Mouse (Mus musculus) cortical plate, adult 2 months (tissue): ENCODE measurements at regions not wholly inside any gene's neighbourhood (a gene's known extent, or its start where the extent isn't known, plus 50 kb on each side); places are given as distances from the start of the nearest gene placed in this dataset.
"Not testable (repeated sequence)": the region's sequence is repeated elsewhere in the genome, so short reads cannot be mapped to it uniquely, and the experiment has no call there.

Experiments
- H3K27ac ChIP-seq: fragments of 200-500 bp; 2 replicates; pipeline ENCODE4 v1.5.1; 2012; ENCODE audit warnings: low read length, control low read depth, inconsistent platforms; ENCODE audit not compliant: insufficient read depth
- H3K4me1 ChIP-seq: fragments of 200-500 bp; 2 replicates; pipeline ENCODE4 v1.6.1; 2011; ENCODE audit warnings: low read length; ENCODE audit not compliant: control insufficient read depth, insufficient read depth
- H3K4me3 ChIP-seq: fragments of 200-500 bp; 2 replicates; pipeline ENCODE4 v1.5.1; 2011; ENCODE audit warnings: mild to moderate bottlenecking, low read length, control low read depth; ENCODE audit not compliant: insufficient read depth
- CTCF ChIP-seq: fragments of 200-500 bp; IDR thresholded peaks from 2 replicates; pipeline ENCODE4 v1.5.1; 2011; ENCODE audit warnings: mild to moderate bottlenecking, control low read depth, low read length; ENCODE audit not compliant: insufficient read depth; ENCODE audit errors: extremely low read depth
- POLR2A ChIP-seq: fragments of 200-500 bp; IDR thresholded peaks from 2 replicates; pipeline ENCODE4 v1.6.1; 2011; ENCODE audit warnings: mild to moderate bottlenecking, low read length, control low read depth; ENCODE audit not compliant: insufficient read depth; ENCODE audit errors: extremely low read depth

DNA sequence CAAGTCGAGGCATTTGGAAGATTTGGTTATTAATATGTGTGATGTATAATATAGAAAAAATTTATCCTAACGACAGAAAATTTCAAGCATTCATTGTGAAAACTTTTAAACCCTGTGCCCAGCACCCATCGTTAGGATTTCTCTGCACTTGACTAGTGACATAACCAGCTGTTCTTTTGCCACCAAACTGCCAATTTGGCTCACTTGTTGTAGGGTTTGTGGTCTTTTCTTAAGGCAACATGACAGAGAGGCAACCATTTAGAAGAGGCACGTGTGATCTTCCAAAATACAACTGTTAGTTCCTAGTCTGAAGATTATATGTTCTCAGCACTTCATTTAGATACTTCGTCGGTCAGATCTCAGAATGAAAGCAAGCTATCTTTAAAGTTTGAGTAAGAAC lies 203.8 kb downstream of the Ankrd50 start:
- H3K4me1 ChIP-seq: no peaks in the 10 kb centered on the region
- H3K4me3 ChIP-seq: no peak overlapping the region
- no peak for TF ChIP-seq POLR2A
- no peak overlapping the region for H3K27ac ChIP-seq

DNA sequence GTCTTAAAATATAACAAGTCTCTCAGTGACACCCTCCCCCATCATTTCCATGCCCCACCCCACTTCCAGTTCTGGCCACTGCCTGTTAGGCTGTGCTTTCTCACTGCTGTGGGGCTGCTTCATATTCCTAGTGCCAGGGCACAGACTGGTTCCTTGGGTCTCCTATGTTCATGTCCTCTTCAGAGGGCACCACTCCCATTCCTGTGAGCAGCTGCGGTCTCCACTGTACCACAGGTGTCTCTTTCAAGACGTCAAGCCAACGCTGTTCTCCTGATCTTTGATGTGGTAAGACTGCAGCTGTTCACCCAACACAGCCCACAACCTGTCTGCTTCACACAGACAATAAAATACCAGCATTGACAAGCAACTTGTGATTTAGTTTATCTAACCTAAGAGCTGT lies 204.5 kb downstream of the Ankrd50 start:
- H3K4me3 ChIP-seq: no peak overlapping the region
- H3K27ac ChIP-seq: no peak overlapping the region
- TF ChIP-seq CTCF (no peak), POLR2A (no peak)
- H3K4me1 ChIP-seq: no peaks in the 10 kb centered on the region

DNA sequence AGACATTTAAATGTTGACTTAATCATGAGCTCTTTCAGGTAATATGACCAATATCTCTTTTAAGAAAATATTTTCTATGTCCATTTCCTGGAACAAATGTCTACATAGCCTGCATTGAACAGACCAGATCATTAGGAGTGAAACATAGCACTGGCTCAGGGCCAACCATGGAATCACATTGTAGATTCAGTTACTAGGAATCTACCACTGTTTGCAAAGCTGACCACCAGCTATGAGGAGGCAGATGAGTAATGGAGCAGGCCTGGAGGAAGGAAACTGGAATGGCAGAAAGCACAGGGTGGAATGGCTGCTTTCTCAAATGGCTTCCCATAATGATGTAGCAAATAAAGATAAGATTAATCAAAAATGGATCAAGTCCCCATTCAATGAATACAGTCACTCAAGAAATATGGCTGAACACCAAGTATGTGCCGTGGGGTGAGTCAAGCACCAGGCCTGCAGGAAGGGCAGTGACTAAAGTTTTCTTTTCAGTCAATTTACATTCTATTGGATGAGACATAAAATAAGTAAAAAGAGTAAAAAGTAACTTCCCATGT lies 207.6 kb downstream of the Ankrd50 start:
- Histone ChIP-seq H3K4me3 (no peak overlapping the region), H3K4me1 (no peaks in the 10 kb centered on the region), H3K27ac (no peak overlapping the region)
- TF ChIP-seq CTCF: no peak
- TF ChIP-seq POLR2A: no peak

DNA sequence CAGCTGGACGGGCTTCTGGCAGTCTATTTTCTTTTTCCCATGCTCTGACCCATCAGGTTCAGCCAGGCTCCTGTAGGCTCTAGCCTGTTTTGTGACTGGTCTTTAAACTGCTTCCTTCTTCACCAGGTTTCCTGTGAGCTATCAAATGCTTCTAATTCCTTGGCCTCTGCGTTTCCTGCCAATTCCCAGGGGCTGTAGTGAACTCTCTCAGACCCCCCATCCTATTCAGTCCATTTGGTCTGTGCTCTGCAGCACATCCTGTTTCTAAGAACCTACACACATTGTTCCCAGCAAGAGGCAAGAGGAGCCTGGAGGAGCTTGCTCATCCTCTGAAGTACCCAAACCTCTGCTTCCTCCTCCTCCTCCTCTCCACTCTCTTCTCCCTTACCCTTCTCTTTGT lies 209.3 kb downstream of the Ankrd50 start:
- H3K27ac ChIP-seq: no peak overlapping the region
- TF ChIP-seq POLR2A (no peak), CTCF (no peak)
- H3K4me1 ChIP-seq: no peaks in the 10 kb centered on the region
- no peak overlapping the region for H3K4me3 ChIP-seq

DNA sequence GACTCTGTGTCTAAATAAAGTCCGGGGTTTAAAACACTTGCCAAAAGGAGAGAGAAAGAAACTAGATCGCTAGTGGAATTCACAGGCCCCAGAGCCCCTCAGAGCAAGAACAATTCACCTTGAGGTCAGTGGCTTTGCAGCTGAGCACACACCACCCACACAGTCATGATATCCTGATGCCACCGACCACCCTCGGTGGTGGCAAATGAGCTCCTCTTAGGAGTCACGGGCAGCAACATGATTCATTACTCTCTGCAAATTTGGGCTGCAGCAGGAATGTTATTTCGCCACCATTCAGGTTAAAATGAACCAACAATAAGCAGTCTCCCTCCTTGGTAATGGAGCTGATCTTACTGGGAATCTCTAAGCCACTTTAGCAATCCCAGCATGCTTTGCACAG lies 213.9 kb downstream of the Ankrd50 start:
- no peak for TF ChIP-seq POLR2A
- no peak for TF ChIP-seq CTCF
- Histone ChIP-seq H3K4me3 (no peak overlapping the region), H3K27ac (no peak overlapping the region), H3K4me1 (no peaks in the 10 kb centered on the region)

DNA sequence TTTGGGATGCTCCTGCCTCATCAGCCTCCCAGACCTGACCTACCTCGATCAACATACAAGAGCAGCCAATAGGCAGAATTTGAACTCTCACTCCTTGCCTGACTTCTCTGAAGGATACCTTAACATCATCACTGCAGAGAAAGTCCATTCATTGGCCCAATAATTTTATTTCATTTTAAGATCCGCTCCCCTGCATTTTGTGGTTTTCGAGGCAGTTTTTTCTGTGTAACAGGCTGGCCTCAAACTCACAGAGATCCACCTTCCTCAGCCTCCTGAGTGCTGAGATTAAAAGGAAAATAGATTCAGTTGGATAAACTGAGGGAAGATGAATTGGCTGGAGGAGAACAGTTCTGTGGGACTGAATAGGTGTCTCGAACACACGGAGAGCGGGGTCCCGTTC lies 216.4 kb downstream of the Ankrd50 start:
- Histone ChIP-seq H3K4me1 (no peaks in the 10 kb centered on the region), H3K4me3 (no peak overlapping the region), H3K27ac (no peak overlapping the region)
- TF ChIP-seq POLR2A: no peak
- TF ChIP-seq CTCF: no peak

DNA sequence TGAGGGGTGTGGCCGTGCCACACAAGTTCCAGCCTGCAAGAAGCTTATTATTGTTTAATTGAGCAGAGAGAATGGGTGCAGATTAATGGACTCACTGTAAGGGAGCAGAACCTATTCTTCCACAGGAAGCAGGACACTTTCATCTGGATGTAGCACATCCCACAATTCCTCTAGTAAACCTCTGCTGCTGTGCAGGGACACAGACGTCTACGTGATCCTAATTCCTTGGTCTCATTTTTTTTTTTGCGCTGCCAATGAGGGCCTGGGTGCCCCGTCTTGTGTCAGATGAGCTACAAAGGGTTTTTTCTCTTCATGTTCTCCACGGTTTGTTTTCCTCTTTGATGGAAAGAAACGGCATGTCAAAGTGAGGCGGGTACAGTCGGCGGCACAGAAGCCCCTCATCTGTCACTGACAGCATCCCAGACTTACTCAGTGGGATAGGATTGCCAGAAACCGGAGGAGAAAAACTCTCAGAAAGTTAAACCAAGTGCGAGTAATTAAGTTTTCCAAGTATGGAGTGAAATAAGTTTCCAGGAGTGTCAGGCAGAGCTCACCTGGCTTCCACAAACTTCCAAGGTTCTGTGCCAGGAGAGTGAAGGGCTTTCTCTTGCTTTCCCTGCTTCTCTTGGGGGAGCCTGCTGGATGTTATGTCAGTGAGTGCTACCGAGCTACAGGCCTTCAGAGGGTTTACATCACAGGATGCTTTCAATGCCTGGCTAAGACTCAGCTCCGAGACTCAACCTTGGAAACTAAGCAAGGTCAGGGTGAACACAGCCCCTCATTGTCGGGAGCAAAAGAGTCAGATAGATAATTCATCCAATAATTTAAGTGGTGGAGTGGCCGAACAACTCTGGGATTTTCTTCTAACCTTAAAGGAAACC lies 221.1 kb downstream of the Ankrd50 start:
- TF ChIP-seq CTCF (no peak), POLR2A (no peak)
- no peaks in the 10 kb centered on the region for H3K4me1 ChIP-seq
- no peak overlapping the region for H3K27ac ChIP-seq
- H3K4me3 ChIP-seq: no peak overlapping the region

DNA sequence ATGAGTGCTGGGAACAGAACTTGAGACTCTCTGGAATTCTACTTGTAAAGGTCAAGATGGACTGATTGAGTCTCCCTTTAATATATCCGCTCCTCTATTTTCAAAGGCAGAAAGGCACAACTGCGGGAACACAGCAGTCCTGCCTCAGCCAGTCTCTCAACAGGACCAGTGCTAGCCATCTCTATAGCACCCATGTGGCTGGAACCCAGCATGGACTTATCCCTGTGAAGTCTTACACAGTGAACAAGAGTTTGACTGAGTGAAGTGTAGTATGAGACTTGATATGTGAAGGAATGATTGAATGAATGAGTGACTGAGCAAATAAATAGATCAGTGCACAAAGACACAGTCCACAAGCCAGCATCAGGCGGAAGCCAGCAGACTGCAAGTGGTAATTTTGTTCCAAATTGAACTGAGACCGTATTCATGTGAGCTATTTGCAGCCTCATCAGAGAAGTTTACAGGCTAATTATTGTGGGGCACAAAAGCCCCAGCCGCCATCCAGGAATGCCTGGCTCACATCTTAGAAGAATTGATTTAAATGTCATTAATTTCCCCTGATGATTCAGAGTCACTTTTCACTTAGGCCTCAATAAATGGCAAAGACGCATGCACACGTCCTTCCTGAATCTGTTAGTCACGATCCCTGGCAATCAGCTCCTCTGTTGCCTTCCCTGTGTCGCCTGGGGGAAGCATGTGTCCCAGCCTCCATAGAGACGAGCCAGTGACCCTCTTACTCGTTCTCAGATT lies 223.1 kb downstream of the Ankrd50 start:
- Histone ChIP-seq H3K4me1 (no peaks in the 10 kb centered on the region), H3K4me3 (no peak overlapping the region), H3K27ac (no peak overlapping the region)
- TF ChIP-seq POLR2A: no peak
- no peak for TF ChIP-seq CTCF

DNA sequence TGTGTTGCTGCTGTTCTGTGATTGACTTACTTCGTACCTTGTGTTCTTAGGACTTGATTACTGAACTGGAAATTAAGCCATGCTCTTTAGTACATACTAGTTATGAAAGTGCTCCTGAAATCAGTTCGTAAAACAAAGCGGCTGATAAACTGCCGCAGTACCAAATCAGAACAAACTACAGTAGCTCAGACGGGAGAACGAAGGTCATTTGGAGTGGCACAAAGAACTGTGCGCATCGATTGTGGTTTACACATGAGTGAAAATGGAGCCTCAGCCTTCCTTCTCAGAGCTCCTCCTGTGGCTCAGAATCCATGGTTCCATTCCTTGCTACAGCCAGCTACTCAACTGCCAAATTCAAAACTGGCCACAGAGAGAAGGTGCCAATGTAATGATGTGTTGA lies 225.4 kb downstream of the Ankrd50 start:
- H3K4me3 ChIP-seq, H3K27ac ChIP-seq, H3K4me1 ChIP-seq: not testable (repeated sequence)

DNA sequence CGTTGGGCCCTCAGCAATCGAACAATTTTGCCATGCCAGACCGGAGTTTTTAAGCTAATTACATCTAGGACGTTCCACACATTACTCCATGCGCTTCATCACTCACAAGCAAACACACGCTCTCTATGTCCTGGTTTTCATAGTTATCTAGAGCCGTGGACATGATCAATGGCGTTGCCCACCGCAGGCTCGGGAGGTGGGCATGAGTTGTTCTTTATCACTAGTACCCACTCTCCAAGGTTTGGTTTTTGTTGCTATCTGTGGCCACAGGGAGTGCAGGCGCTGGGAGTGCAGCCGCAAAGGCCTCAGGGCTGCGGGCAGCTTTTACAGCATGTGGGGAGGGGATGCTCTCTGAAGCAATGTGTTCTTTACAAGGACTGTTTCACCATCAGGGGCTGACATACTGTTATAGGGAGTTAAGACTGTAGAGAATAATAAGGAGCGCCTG lies 226.8 kb downstream of the Ankrd50 start:
- no peaks in the 10 kb centered on the region for H3K4me1 ChIP-seq
- H3K4me3 ChIP-seq: no peak overlapping the region
- TF ChIP-seq CTCF (no peak), POLR2A (no peak)
- H3K27ac ChIP-seq: no peak overlapping the region
